ENCODE assay signal across 9 mouse cellular contexts in the genomic region with DNA sequence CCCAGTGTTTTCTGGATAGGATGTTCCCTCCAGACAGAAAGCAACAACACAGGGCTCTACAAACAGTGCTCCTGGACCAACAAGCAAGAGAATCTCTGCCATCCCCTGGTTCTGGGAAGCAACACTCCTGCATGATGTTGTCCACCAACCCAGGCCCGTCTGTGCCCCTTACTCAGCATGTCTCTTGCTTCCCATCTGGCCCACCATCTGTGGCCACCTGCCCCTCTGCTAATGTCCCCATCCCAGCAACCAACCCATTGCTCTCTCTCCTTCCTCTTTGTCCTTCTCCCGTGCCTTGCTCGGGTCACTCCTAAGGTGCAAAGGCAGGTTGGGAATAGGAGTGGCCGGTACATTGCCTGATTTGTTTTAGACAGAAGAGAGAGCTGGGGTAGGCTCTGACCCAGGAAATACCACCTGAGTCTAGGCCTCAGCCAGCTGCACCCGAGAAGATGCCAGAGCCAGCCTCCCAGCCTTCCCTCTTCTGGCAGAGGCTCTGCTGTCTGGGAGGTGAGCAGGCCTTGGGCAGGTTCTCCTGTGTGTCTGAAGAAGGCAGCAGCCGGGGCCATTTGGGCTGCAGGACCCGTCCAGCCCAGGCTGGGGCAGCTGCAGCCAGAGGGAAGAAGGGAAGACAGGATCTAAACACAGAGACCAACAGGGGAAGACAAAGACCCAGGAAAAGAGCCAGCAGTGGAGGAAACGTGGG. TPM values are rescaled to one million over a fixed set of nuclear protein-coding genes. Genes with fewer than 3 reads are reported as not detected.
A peak's percentile ranks its signal among the peaks of the same experiment; 100 is the strongest.
DNase-seq lines count a peak whose midpoint lies in the region; ATAC-seq lines count a peak whose summit lies in the region.
"Had no signal": no experiment of that assay in that cellular context is flagged by ENCODE, and none has a peak within 500 bp of the region (broad histone marks: within the 10 kb centered on the region; RNA-seq: fewer than 3 reads in every experiment).

No protein-coding gene starts in this region.

- peak overlapping the region; percentile 76 for H3K4me2 ChIP-seq in hindbrain, embryonic 16.5 days (ENCODE audit: low read length)
- peak overlapping the region; percentile 78 for H3K4me2 ChIP-seq in midbrain, embryonic 14.5 days (ENCODE audit: low read length)

- peak; percentile 62 for DNase-seq in cerebellum, adult 9-11 months
- DNase-seq in embryonic facial prominence, embryonic 10.5 days (ENCODE audit: low spot score): no peak
- peak; percentile 48 for DNase-seq in midbrain, embryonic 14.5 days
- no peak for DNase-seq in adrenal gland, adult 2 months
- DNase-seq in heart, adult 18-20 months: no peak
- no peak for DNase-seq in adipocyte (ENCODE audit: low spot score)

- peaks cover 55% of the 10 kb centered on the region for H3K4me1 ChIP-seq in embryonic facial prominence, embryonic 10.5 days
- peaks cover 64% of the 10 kb centered on the region for H3K4me1 ChIP-seq in hindbrain, embryonic 16.5 days (ENCODE audit: control insufficient read depth, insufficient read depth, low read depth, low read length)
- H3K4me1 ChIP-seq in midbrain, embryonic 14.5 days (ENCODE audit: control insufficient read depth, insufficient read depth, low read length): peaks cover 56% of the 10 kb centered on the region

- peak overlapping the region; percentile 49 for H3K4me3 ChIP-seq in embryonic facial prominence, embryonic 10.5 days
- H3K4me3 ChIP-seq in hindbrain, embryonic 16.5 days (ENCODE audit: low read length): peak overlapping the region; percentile 40
- peak overlapping the region; percentile 38 for H3K4me3 ChIP-seq in midbrain, embryonic 14.5 days (replicated peaks; ENCODE audit: low read depth, low read length)

- ATAC-seq in hindbrain, embryonic 16.5 days: peak; percentile 14; the same call in 1 of the 2 replicates
- no peak for ATAC-seq in midbrain, embryonic 14.5 days (ENCODE audit: low FRiP score, low TSS enrichment)

- peaks cover 81% of the 10 kb centered on the region for H3K36me3 ChIP-seq in embryonic facial prominence, embryonic 10.5 days (replicated peaks)
- H3K36me3 ChIP-seq in hindbrain, embryonic 16.5 days (ENCODE audit: control insufficient read depth, insufficient read depth, low read length): peaks cover 31% of the 10 kb centered on the region
- peaks cover 61% of the 10 kb centered on the region for H3K36me3 ChIP-seq in midbrain, embryonic 14.5 days (ENCODE audit: control insufficient read depth, insufficient read depth, low read length)

- peaks cover 25% of the 10 kb centered on the region for H3K9me3 ChIP-seq in embryonic facial prominence, embryonic 10.5 days
- no peaks in the 10 kb centered on the region; the same call in 1 of the 2 replicates for H3K9me3 ChIP-seq in hindbrain, embryonic 16.5 days (ENCODE audit: control insufficient read depth, low read length)
- peaks cover 9% of the 10 kb centered on the region for H3K9me3 ChIP-seq in midbrain, embryonic 14.5 days (ENCODE audit: control insufficient read depth, low read length)

- H3K27ac ChIP-seq in embryonic facial prominence, embryonic 10.5 days (replicated peaks): peak overlapping the region; percentile 86
- H3K27ac ChIP-seq in hindbrain, embryonic 16.5 days (ENCODE audit: low read depth, low read length): peak overlapping the region; percentile 87
- peak overlapping the region; percentile 97 for H3K27ac ChIP-seq in midbrain, embryonic 14.5 days (replicated peaks; ENCODE audit: low read depth, low read length)

- H3K9ac ChIP-seq in hindbrain, embryonic 16.5 days (ENCODE audit: low read depth, low read length): peak overlapping the region; percentile 72
- H3K9ac ChIP-seq in midbrain, embryonic 14.5 days (replicated peaks; ENCODE audit: low read length): peak overlapping the region; percentile 75

- WGBS in embryonic facial prominence, embryonic 10.5 days: 50% methylated on average over 8 of the region's 8 CpGs
- WGBS in hindbrain, embryonic 16.5 days: 12% methylated on average over 8 of the region's 8 CpGs
- 6% methylated on average over 8 of the region's 8 CpGs for WGBS in midbrain, embryonic 14.5 days

- peaks cover 9% of the 10 kb centered on the region for H3K27me3 ChIP-seq in embryonic facial prominence, embryonic 10.5 days (replicated peaks; ENCODE audit: low read depth, poor library complexity, severe bottlenecking)
- H3K27me3 ChIP-seq in hindbrain, embryonic 16.5 days (replicated peaks; ENCODE audit: control insufficient read depth, insufficient read depth, low read length): no peaks in the 10 kb centered on the region
- no peaks in the 10 kb centered on the region for H3K27me3 ChIP-seq in midbrain, embryonic 14.5 days (ENCODE audit: control insufficient read depth, insufficient read depth, low read length)

RNA-seq across cellular contexts. Expression of gene Celsr2, which starts 5.5 kb away (rescaled TPM):
- 10.2 and 20.1 TPM in 2 replicates for polyA plus RNA-seq in embryonic facial prominence, embryonic 10.5 days (2016; fragmentation: Nextera tagmentation; extraction: Ambion mirVana)
- 34.5 and 34.7 TPM in 2 replicates for polyA plus RNA-seq in hindbrain, embryonic 16.5 days (2015; fragmentation: Nextera tagmentation; extraction: Ambion mirVana)
- polyA plus RNA-seq in midbrain, embryonic 14.5 days (2014; fragmentation: Nextera tagmentation; extraction: Ambion mirVana): 49.5 and 59.4 TPM in 2 replicates
- total RNA-seq in adrenal gland, adult 2 months (2021): 1 to 10 TPM; 6.1 to 8.3 TPM
- polyA plus RNA-seq in adrenal gland, adult 2 months (2012; rRNA removed): 9.9 and 17.1 TPM in 2 replicates
- 1 to 10 TPM; 5.9 to 9.5 TPM for total RNA-seq in heart, adult 18-20 months (2021)

RNA-seq across cellular contexts. Expression of gene Psrc1, which starts 26.2 kb away (rescaled TPM):
- polyA plus RNA-seq in embryonic facial prominence, embryonic 10.5 days (2016; fragmentation: Nextera tagmentation; extraction: Ambion mirVana): 97.9 and 100.0 TPM in 2 replicates
- polyA plus RNA-seq in hindbrain, embryonic 16.5 days (2015; fragmentation: Nextera tagmentation; extraction: Ambion mirVana): 10.8 and 11.1 TPM in 2 replicates
- 7.4 and 12.4 TPM in 2 replicates for polyA plus RNA-seq in midbrain, embryonic 14.5 days (2014; fragmentation: Nextera tagmentation; extraction: Ambion mirVana)
- 1 to 10 TPM in 1 of 2 experiments, under 1 TPM in 1; 0.66 to 1.3 TPM for total RNA-seq in adrenal gland, adult 2 months (2021)
- polyA plus RNA-seq in adrenal gland, adult 2 months (2012; rRNA removed): 2.6 and 4.0 TPM in 2 replicates
- total RNA-seq in heart, adult 18-20 months (2021): under 1 TPM in 1 of 2 experiments, not detected in 1; 0.33 TPM

RNA-seq across cellular contexts. Expression of gene Sars, which starts 35.2 kb away (rescaled TPM):
- polyA plus RNA-seq in embryonic facial prominence, embryonic 10.5 days (2016; fragmentation: Nextera tagmentation; extraction: Ambion mirVana): 132 and 139 TPM in 2 replicates
- polyA plus RNA-seq in hindbrain, embryonic 16.5 days (2015; fragmentation: Nextera tagmentation; extraction: Ambion mirVana): 216 and 224 TPM in 2 replicates
- 205 and 217 TPM in 2 replicates for polyA plus RNA-seq in midbrain, embryonic 14.5 days (2014; fragmentation: Nextera tagmentation; extraction: Ambion mirVana)
- 100 to 1,000 TPM; 198 to 212 TPM for total RNA-seq in adrenal gland, adult 2 months (2021)
- polyA plus RNA-seq in adrenal gland, adult 2 months (2012; rRNA removed): 23.8 and 32.6 TPM in 2 replicates
- 10 to 100 TPM; 80.2 to 89.6 TPM for total RNA-seq in heart, adult 18-20 months (2021)

RNA-seq across cellular contexts. Expression of gene Mybphl, which starts 45.1 kb away (rescaled TPM):
- 0.22 TPM in 1 of 2 replicates, not detected in the other for polyA plus RNA-seq in embryonic facial prominence, embryonic 10.5 days (2016; fragmentation: Nextera tagmentation; extraction: Ambion mirVana)
- 0.11 TPM in 1 of 2 replicates, not detected in the other for polyA plus RNA-seq in hindbrain, embryonic 16.5 days (2015; fragmentation: Nextera tagmentation; extraction: Ambion mirVana)
- polyA plus RNA-seq in midbrain, embryonic 14.5 days (2014; fragmentation: Nextera tagmentation; extraction: Ambion mirVana): not detected in 2 replicates
- total RNA-seq in adrenal gland, adult 2 months (2021): not detected
- not detected in 2 replicates for polyA plus RNA-seq in adrenal gland, adult 2 months (2012; rRNA removed)
- 10 to 100 TPM; 49.7 to 55.1 TPM for total RNA-seq in heart, adult 18-20 months (2021)
- total RNA-seq: gastrocnemius, postnatal 4 days; megakaryocyte-erythroid progenitor cell, adult 5-6 weeks had no signal

Comparison
In these comparisons a context has a peak if more than half of its experiments do, and no peak if none do; other contexts are left out.
1. DNase-seq: peak in cerebellum, adult 9-11 months (single experiment) and midbrain, embryonic 14.5 days (single experiment); none in embryonic facial prominence, embryonic 10.5 days (single experiment), adrenal gland, adult 2 months (single experiment), heart, adult 18-20 months (0 of 2) and adipocyte (single experiment).
2. Peak in every context shown above with its lines, with median percentiles within 50 percentile points of each other: H3K27ac ChIP-seq and H3K4me3 ChIP-seq.